Mouse (Mus musculus) CH12.LX (cell line): Measurements from ENCODE around the gene Fn1. TPM values are rescaled to one million over a fixed set of nuclear protein-coding genes. Genes with fewer than 3 reads are reported as not detected.
A peak's percentile ranks its signal among the peaks of the same experiment; 100 is the strongest.

Experiments used
- DNase-seq: peaks from one replicate; pipeline ENCODE4 v3.0.0-alpha.2; 2013; ENCODE audit errors: extremely low read depth
- H3K27ac ChIP-seq: 2 replicates; pipeline ENCODE4 v1.5.1; 2012; ENCODE audit warnings: low read depth, mild to moderate bottlenecking, control low read depth, moderate library complexity; ENCODE audit not compliant: insufficient read depth
- H3K27me3 ChIP-seq: replicated peaks from 2 replicates; pipeline ENCODE3; 2012; ENCODE audit warnings: inconsistent platforms
- H3K36me3 ChIP-seq, 2 experiments: replicated peaks in 1 of 2; 2 replicates each; pipeline versions ENCODE3 to v1.6.1; 2012; ENCODE audit warnings: inconsistent platforms in 1 of 2, low read length in 1 of 2, mild to moderate bottlenecking in 1 of 2, mixed read lengths in 1 of 2, moderate library complexity in 1 of 2; ENCODE audit not compliant: control insufficient read depth in 1 of 2, insufficient read depth in 1 of 2
- H3K4me1 ChIP-seq, 2 experiments: 2 replicates each; pipeline ENCODE4 v1.6.1; 2012; ENCODE audit warnings: inconsistent platforms in 1 of 2, moderate library complexity in 1 of 2; ENCODE audit not compliant: insufficient read depth in 2 of 2, control insufficient read depth in 1 of 2
- H3K4me2 ChIP-seq: 2 replicates; pipeline ENCODE4 v1.6.1; 2012; ENCODE audit warnings: low read depth, mild to moderate bottlenecking, control low read depth; ENCODE audit not compliant: poor library complexity, insufficient read depth, severe bottlenecking
- H3K4me3 ChIP-seq, 3 experiments: fragments of 150-350 bp in 1 of 3; sonication (generic) in 1 of 3; replicated peaks in 1 of 3; 2 replicates each; pipeline versions ENCODE3 to v1.5.1; 2011 to 2012; ENCODE audit warnings: low read depth in 2 of 3, low read length in 2 of 3, mild to moderate bottlenecking in 2 of 3, moderate library complexity in 2 of 3, control low read depth in 1 of 3, improper control_type of control experiment in 1 of 3, inconsistent platforms in 1 of 3, mixed read lengths in 1 of 3; ENCODE audit not compliant: poor library complexity in 1 of 3
- H3K79me2 ChIP-seq: replicated peaks from 2 replicates; pipeline ENCODE4 v1.6.1; 2012; ENCODE audit warnings: mild to moderate bottlenecking, moderate library complexity; ENCODE audit not compliant: control insufficient read depth, poor library complexity, insufficient read depth, severe bottlenecking; ENCODE audit errors: extremely low read depth
- H3K9ac ChIP-seq: 2 replicates; pipeline ENCODE4 v1.6.1; 2012; ENCODE audit warnings: low read depth, mild to moderate bottlenecking, control low read depth, moderate library complexity; ENCODE audit not compliant: insufficient read depth
- H3K9me3 ChIP-seq: replicated peaks from 2 replicates; pipeline ENCODE3; 2012; ENCODE audit warnings: low read length, inconsistent platforms, mixed read lengths
- BHLHE40 ChIP-seq: IDR thresholded peaks from 2 replicates; pipeline ENCODE4 v1.6.1; 2011; ENCODE audit warnings: mild to moderate bottlenecking, low read depth, low read length, improper control_type of control experiment
- CHD1 ChIP-seq: IDR thresholded peaks from 2 replicates; pipeline ENCODE4 v1.6.1; 2012; ENCODE audit warnings: low read depth, low read length, improper control_type of control experiment, inconsistent platforms
- EP300 ChIP-seq: IDR thresholded peaks from 2 replicates; pipeline ENCODE4 v1.6.1; 2011; ENCODE audit warnings: low read length, improper control_type of control experiment
- ETS1 ChIP-seq: conservative IDR thresholded peaks from 2 replicates; pipeline ENCODE4 v1.6.1; 2012; ENCODE audit warnings: low read depth, mild to moderate bottlenecking, inconsistent platforms, low read length, improper control_type of control experiment, moderate library complexity
- IRF4 ChIP-seq: IDR thresholded peaks from 2 replicates; pipeline ENCODE4 v1.6.1; 2014; ENCODE audit warnings: low read depth, mild to moderate bottlenecking, inconsistent platforms, low read length, improper control_type of control experiment
- JUN ChIP-seq: IDR thresholded peaks from 2 replicates; pipeline ENCODE4 v1.6.1; 2011; ENCODE audit warnings: low read depth, mild to moderate bottlenecking, low read length, improper control_type of control experiment, moderate library complexity; ENCODE audit not compliant: insufficient read depth
- MAFK ChIP-seq: IDR thresholded peaks from 2 replicates; pipeline ENCODE4 v1.6.1; 2011; ENCODE audit warnings: low read length, improper control_type of control experiment; ENCODE audit not compliant: insufficient replicate concordance
- MEF2A ChIP-seq: IDR thresholded peaks from 2 replicates; pipeline ENCODE4 v1.6.1; 2014; ENCODE audit warnings: low read depth, mild to moderate bottlenecking, inconsistent platforms, low read length, improper control_type of control experiment, borderline replicate concordance
- MXI1 ChIP-seq: IDR thresholded peaks from 2 replicates; pipeline ENCODE4 v1.6.1; 2011; ENCODE audit warnings: mild to moderate bottlenecking, low read depth, low read length, improper control_type of control experiment
- NRF1 ChIP-seq: IDR thresholded peaks from 2 replicates; pipeline ENCODE4 v1.6.1; 2014; ENCODE audit warnings: low read depth, mild to moderate bottlenecking, inconsistent platforms, low read length, improper control_type of control experiment, moderate library complexity
- PAX5 ChIP-seq: IDR thresholded peaks from 2 replicates; pipeline ENCODE4 v1.6.1; 2012; ENCODE audit warnings: low read length, inconsistent platforms, mixed read lengths
- POLR2A ChIP-seq: IDR thresholded peaks from 2 replicates; pipeline ENCODE4 v1.6.1; 2011; ENCODE audit warnings: low read depth, mild to moderate bottlenecking, improper control_type of control experiment, low read length
- POLR2AphosphoS2 ChIP-seq: IDR thresholded peaks from 2 replicates; pipeline ENCODE4 v1.6.1; 2011; ENCODE audit warnings: low read depth, low read length, improper control_type of control experiment
- RAD21 ChIP-seq: IDR thresholded peaks from 2 replicates; pipeline ENCODE4 v1.6.1; 2011; ENCODE audit warnings: low read depth, mild to moderate bottlenecking, low read length, improper control_type of control experiment, moderate library complexity
- RCOR1 ChIP-seq: conservative IDR thresholded peaks from 2 replicates; pipeline ENCODE4 v1.6.1; 2012; ENCODE audit warnings: low read depth, mild to moderate bottlenecking, inconsistent platforms, low read length, improper control_type of control experiment
- SMC3 ChIP-seq: IDR thresholded peaks from 2 replicates; pipeline ENCODE4 v1.6.1; 2011; ENCODE audit warnings: low read depth, low read length, improper control_type of control experiment
- TBP ChIP-seq: conservative IDR thresholded peaks from 2 replicates; pipeline ENCODE4 v1.6.1; 2011; ENCODE audit warnings: low read depth, low read length, improper control_type of control experiment
- TCF12 ChIP-seq: IDR thresholded peaks from 2 replicates; pipeline ENCODE4 v1.6.1; 2014; ENCODE audit warnings: low read depth, mild to moderate bottlenecking, inconsistent platforms, low read length, improper control_type of control experiment
- USF2 ChIP-seq: conservative IDR thresholded peaks from 2 replicates; pipeline ENCODE4 v1.6.1; 2011; ENCODE audit warnings: low read depth, low read length, improper control_type of control experiment
- ZNF384 ChIP-seq: IDR thresholded peaks from 2 replicates; pipeline ENCODE4 v1.6.1; 2012; ENCODE audit warnings: low read depth, low read length, improper control_type of control experiment, inconsistent platforms
- dilution Hi-C: fragments of 300-500 bp; cut with MboI; formaldehyde crosslinking; loops from 2 replicates; pipeline ENCODE4 v1.14.3; 2020; ENCODE audit warnings: low sequenced_read_pairs; ENCODE audit not compliant: extremely low pct_unique_long_range_greater_than_20kb, extremely low pct_ligation_motif_present
- in situ Hi-C: fragments of 300-500 bp; cut with MboI; formaldehyde crosslinking; loops from 3 replicates; pipeline ENCODE4 v1.14.3; 2019; ENCODE audit warnings: low sequenced_read_pairs, low pct_ligation_motif_present, low pct_unique_long_range_greater_than_20kb, mixed read lengths
- polyA plus RNA-seq: library from polyadenylated mRNA; unstranded; fragments of >175 nt; gene quantifications from 2 replicates; pipeline ENCODE4 v1.2.1, GENCODE M21; 2012; ENCODE audit warnings: low read depth; ENCODE audit not compliant: insufficient read length
- total RNA-seq, 2 experiments: library from RNA; depleted of rRNA; stranded (reverse); fragments of 300-350 nt in 1 of 2; fragments of >200 nt in 1 of 2; gene quantifications; 2 replicates each; pipeline ENCODE4 v1.2.3; 2012 to 2014

The Fn1 gene
- total and polyA plus RNA-seq, 3 experiments: 0.17 to 0.20 TPM; not detected in 1

DNA sequence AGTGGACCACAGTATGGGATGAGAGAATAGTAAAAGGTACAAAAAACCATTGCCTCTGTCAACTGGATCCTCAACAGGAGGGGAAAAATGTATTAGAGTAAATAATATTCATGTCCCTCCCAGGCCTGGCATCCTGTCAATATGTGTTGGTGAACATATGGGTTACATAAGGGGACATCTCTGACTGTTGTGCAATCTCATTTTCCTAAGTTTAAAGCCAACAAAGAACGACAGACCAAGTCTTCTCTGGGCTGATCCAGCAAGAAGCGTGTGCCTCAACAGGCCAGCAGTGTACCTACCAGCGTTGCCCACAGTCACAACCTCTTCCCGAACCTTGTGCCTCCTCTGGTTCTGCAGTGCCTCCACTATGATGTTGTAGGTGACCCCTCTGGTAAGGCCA, 57.6 kb downstream of the Fn1 start:
- TF ChIP-seq MXI1 (no peak), ZNF384 (no peak), SMC3 (no peak), TBP (no peak), RAD21 (no peak), POLR2A (no peak), ETS1 (no peak), JUN (no peak), TCF12 (no peak), NRF1 (no peak), CHD1 (no peak)
- H3K27me3 ChIP-seq: peaks cover 18% of the 10 kb centered on the region
- H3K4me2 ChIP-seq: no peak overlapping the region
- peaks cover 0 to 10% of the 10 kb centered on the region in 2 experiments; a peak in 2 of 4 replicates for H3K4me1 ChIP-seq
- H3K4me3 ChIP-seq: no peak overlapping the region
- in situ Hi-C loops: no loop called here
- DNase-seq: no peak
- H3K9ac ChIP-seq: no peak overlapping the region
- H3K9me3 ChIP-seq: peaks cover 7% of the 10 kb centered on the region
- H3K79me2 ChIP-seq: no peaks in the 10 kb centered on the region
- no peaks in the 10 kb centered on the region for H3K36me3 ChIP-seq
- dilution Hi-C loops: no loop called here
- no peak overlapping the region for H3K27ac ChIP-seq

DNA sequence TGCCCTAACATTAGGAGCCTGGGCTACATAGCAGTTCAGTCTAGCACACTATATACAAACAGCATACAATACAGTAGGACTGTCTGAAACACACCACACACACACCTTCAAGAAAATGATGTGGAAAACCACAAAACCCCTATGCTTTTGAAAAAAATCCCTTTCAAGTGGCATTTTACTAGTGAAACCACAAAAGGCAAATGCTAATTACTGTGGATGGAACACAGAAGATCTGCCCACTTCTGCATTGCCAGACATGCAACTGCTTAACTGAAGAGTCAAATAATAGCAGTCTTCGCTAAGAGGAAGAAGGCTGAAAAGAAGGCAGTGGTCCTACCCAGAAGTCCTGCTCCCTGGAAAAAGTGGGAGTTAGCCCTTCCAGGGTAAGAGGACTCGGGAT, 58.7 kb downstream of the Fn1 start:
- peaks cover 12% of the 10 kb centered on the region for H3K9me3 ChIP-seq
- no peak overlapping the region for H3K9ac ChIP-seq
- no peaks in the 10 kb centered on the region for H3K36me3 ChIP-seq
- peaks cover 18% of the 10 kb centered on the region for H3K27me3 ChIP-seq
- TF ChIP-seq MAFK (peak; percentile 85), MEF2A (no peak), EP300 (peak; percentile 57; the same call in 1 of the 2 replicates), RCOR1 (no peak), USF2 (no peak), IRF4 (peak; percentile 59; the same call in 1 of the 2 replicates), PAX5 (no peak), ZNF384 (peak; percentile 88), POLR2AphosphoS2 (no peak), BHLHE40 (peak; percentile 68)
- TF ChIP-seq, all 38 proteins: peak for 5
- dilution Hi-C loops: no loop called here
- no peak overlapping the region for H3K4me2 ChIP-seq
- no peaks in the 10 kb centered on the region for H3K79me2 ChIP-seq
- peak; percentile 72 for DNase-seq
- no peak overlapping the region for H3K4me3 ChIP-seq
- peaks cover 0 to 10% of the 10 kb centered on the region in 2 experiments; a peak in 2 of 4 replicates for H3K4me1 ChIP-seq
- in situ Hi-C loops: no loop called here
- no peak overlapping the region for H3K27ac ChIP-seq
